Mouse (Mus musculus) thymus, adult 2 months (tissue): ENCODE data around the gene Cphx3.
"Not testable (repeated sequence)": the region's sequence is repeated elsewhere in the genome, so short reads cannot be mapped to it uniquely, and the experiment has no call there.

Source experiments
- CTCF ChIP-seq: fragments of 200-500 bp; IDR thresholded peaks from 2 replicates; pipeline ENCODE4 v1.5.1; 2012; ENCODE audit warnings: mild to moderate bottlenecking, control low read depth, low read length, moderate library complexity, borderline replicate concordance; ENCODE audit not compliant: control insufficient read depth, poor library complexity, insufficient read depth; ENCODE audit errors: extremely low read depth
- POLR2A ChIP-seq: fragments of 200-500 bp; IDR thresholded peaks from 2 replicates; pipeline ENCODE4 v1.6.1; 2012; ENCODE audit warnings: mild to moderate bottlenecking, low read length, control low read depth, moderate library complexity; ENCODE audit not compliant: control insufficient read depth, poor library complexity, insufficient read depth; ENCODE audit errors: extremely low read depth

DNA sequence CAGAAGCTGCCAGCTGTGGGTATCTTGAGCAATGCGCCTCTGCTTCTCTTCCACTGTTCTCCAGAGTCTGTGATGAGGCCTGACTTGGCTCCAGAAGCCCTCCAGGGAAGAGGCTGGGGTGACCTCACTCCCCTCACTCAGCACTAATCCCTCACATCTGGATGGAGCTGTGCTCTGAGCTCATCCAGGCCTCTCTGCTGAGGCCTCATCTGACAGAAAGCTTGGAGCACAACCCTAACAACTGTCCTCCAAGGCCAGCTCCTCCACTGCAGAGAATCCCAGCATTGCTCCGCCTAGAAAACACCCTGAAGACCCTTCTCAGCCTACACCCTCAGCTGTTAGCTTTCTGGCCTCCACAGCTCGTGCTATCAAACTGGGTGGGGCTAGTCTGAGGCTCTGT is 47.7 kb upstream of the Cphx3 start:
- not testable (repeated sequence) for TF ChIP-seq CTCF, POLR2A
